Mouse (Mus musculus) yolk sac, embryonic 10.5 days (tissue): ENCODE measurements around the gene Fat1.

Experiments used
- DNase-seq: peaks from one replicate; pipeline ENCODE4 v3.0.0-alpha.2; 2017; ENCODE audit warnings: low spot score

Fat1 gene

GRCm38 (mm10) chr8:45068759-45069386 is 133.6 kb downstream of the Fat1 start, which contains the start of gene Mtnr1a:
TSS of gene Mtnr1a (plus strand) at chr8:45069137.
- peak; percentile 65 for DNase-seq

- DNase-seq: no peak
Measured at GRCm38 (mm10) chr8:45070949-45071348, 135.7 kb downstream of the Fat1 start.

GRCm38 (mm10) chr8:45080850-45081249 is 145.6 kb downstream of the Fat1 start:
- DNase-seq: no peak

- DNase-seq: no peak
Measured at GRCm38 (mm10) chr8:45093599-45093998, 158.4 kb downstream of the Fat1 start.
